Mouse (Mus musculus) ES-E14 (cell line): ENCODE measurements at regions not wholly inside any gene's neighbourhood (a gene's known extent, or its start where the extent isn't known, plus 50 kb on each side); places are given as distances from the start of the nearest gene placed in this dataset.

Source experiments
- DNase-seq: peaks from one replicate; pipeline ENCODE4 v3.0.0-alpha.2; 2013; ENCODE audit warnings: low read depth, low spot score
- H3K27ac ChIP-seq: 2 replicates; pipeline ENCODE4 v1.5.1; 2012; ENCODE audit warnings: low read depth, mild to moderate bottlenecking, low read length, moderate library complexity, mixed read lengths; ENCODE audit not compliant: poor library complexity, insufficient read depth, severe bottlenecking
- H3K36me3 ChIP-seq: 2 replicates; pipeline ENCODE4 v1.6.1; 2012; ENCODE audit warnings: mild to moderate bottlenecking, low read length, moderate library complexity, mixed read lengths; ENCODE audit not compliant: control insufficient read depth, poor library complexity, insufficient read depth, severe bottlenecking
- H3K4me1 ChIP-seq, 2 experiments: fragments of 150-350 bp in 1 of 2; sonication (generic) in 1 of 2; 2 replicates each; pipeline ENCODE4 v1.6.1; 2012; ENCODE audit warnings: low read length in 2 of 2, mild to moderate bottlenecking in 1 of 2, mixed read lengths in 1 of 2; ENCODE audit not compliant: control insufficient read depth in 2 of 2, insufficient read depth in 2 of 2, poor library complexity in 1 of 2
- H3K4me3 ChIP-seq, 2 experiments: fragments of 150-350 bp in 1 of 2; sonication (generic) in 1 of 2; 2 replicates each; pipeline ENCODE4 v1.5.1; 2012; ENCODE audit warnings: low read length in 2 of 2, low read depth in 1 of 2, mild to moderate bottlenecking in 1 of 2, mixed read lengths in 1 of 2; ENCODE audit not compliant: insufficient read depth in 1 of 2, poor library complexity in 1 of 2, severe bottlenecking in 1 of 2
- H3K9ac ChIP-seq: 2 replicates; pipeline ENCODE4 v1.6.1; 2012; ENCODE audit warnings: low read depth, mild to moderate bottlenecking, low read length, mixed read lengths; ENCODE audit not compliant: poor library complexity, insufficient read depth, severe bottlenecking
- H3K9me3 ChIP-seq: fragments of 150-350 bp; sonication (generic); 2 replicates; pipeline ENCODE4 v1.6.1; 2012; ENCODE audit warnings: low read depth, mild to moderate bottlenecking, low read length; ENCODE audit not compliant: control insufficient read depth, insufficient read depth
- CHD2 ChIP-seq: IDR thresholded peaks from 2 replicates; pipeline ENCODE4 v1.6.1; 2014; ENCODE audit warnings: mild to moderate bottlenecking, low read depth, low read length, inconsistent platforms
- HCFC1 ChIP-seq: IDR thresholded peaks from 2 replicates; pipeline ENCODE4 v1.6.1; 2012; ENCODE audit warnings: low read length, inconsistent platforms, borderline replicate concordance; ENCODE audit not compliant: insufficient read depth
- MAFK ChIP-seq: IDR thresholded peaks from 2 replicates; pipeline ENCODE4 v1.6.1; 2014; ENCODE audit warnings: mild to moderate bottlenecking, low read depth, low read length, inconsistent platforms; ENCODE audit not compliant: insufficient read depth
- ZC3H11A ChIP-seq: IDR thresholded peaks from 2 replicates; pipeline ENCODE4 v1.6.1; 2012; ENCODE audit warnings: low read depth, mild to moderate bottlenecking, inconsistent platforms, low read length, borderline replicate concordance
- ZNF384 ChIP-seq: IDR thresholded peaks from 2 replicates; pipeline ENCODE4 v1.6.1; 2012; ENCODE audit warnings: low read depth, low read length, inconsistent platforms
- in situ Hi-C, 2 experiments: fragments of 600-800 bp; cut with MboI; formaldehyde crosslinking; loops; one replicate each; pipeline ENCODE4 v1.15.1; 2025; ENCODE audit warnings: low sequenced_read_pairs in 2 of 2, inconsistent platforms in 1 of 2; ENCODE audit not compliant: unreplicated experiment in 2 of 2

DNA sequence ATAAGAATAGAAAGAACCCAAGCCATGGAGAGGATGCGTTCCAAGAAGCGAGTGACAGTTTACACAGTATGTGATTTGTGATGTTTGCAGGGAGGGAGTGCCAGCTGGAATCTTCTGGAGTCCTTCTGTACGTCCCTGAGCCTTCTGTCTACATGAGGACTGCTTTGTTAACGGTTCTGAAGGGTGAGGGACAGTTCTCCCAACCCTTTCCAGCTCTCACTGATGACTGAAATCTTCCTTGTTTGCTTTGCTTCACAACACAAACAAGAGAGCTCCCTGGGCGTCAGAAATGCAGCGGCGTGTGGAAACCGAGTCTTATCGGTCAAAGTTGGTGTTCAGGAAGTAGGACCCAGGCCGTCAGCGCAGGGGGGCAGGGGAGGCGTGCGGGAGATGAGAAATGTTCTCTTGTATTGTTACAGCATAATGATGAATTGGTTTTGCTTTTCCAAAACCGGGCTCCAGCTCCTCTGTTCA, 112.2 kb upstream of the Npvf start:
- Histone ChIP-seq H3K27ac (no peak overlapping the region), H3K9me3 (no peaks in the 10 kb centered on the region), H3K36me3 (no peaks in the 10 kb centered on the region), H3K9ac (no peak overlapping the region), H3K4me3 (no peak overlapping the region), H3K4me1 (no peaks in the 10 kb centered on the region)
- TF ChIP-seq ZC3H11A (no peak), MAFK (no peak), CHD2 (no peak), ZNF384 (no peak), HCFC1 (no peak)
- in situ Hi-C loops, result no loop called here
- no peak for DNase-seq

GRCm38 (mm10) chr6:50767126-50767525, 112.9 kb upstream of the Npvf start:
- in situ Hi-C loops, result no loop called here

DNA sequence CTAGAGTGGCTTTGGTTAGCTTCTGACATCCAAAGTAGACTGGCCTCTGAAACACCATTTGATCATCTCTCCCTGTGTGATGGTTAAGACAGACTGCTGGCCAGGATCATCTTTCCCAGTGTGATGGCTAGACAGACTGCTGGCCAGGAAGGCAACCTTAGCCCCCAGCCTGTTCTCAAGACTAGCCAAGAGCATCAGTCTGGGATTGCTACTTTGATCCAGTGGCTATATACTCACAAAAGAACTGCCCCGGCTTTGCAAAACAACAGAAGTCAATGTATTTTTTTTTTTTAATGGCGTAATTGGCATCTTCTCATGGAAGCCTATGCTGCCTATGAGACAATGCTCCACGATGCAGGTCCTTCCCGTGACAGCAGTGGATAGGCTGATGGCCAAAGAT, 113.6 kb upstream of the Npvf start:
- H3K9me3 ChIP-seq, result no peaks in the 10 kb centered on the region
- no peak overlapping the region for H3K9ac ChIP-seq
- no peak for DNase-seq

More at GRCm38 (mm10) chr6:50767126-50767525, 112.9 kb upstream of the Npvf start:
- H3K9me3 ChIP-seq, result no peaks in the 10 kb centered on the region
- H3K9ac ChIP-seq, result no peak overlapping the region
- no peaks in the 10 kb centered on the region for H3K36me3 ChIP-seq
- H3K4me3 ChIP-seq, result no peak overlapping the region
- TF ChIP-seq ZNF384 (no peak), HCFC1 (no peak), ZC3H11A (no peak), MAFK (no peak), CHD2 (no peak)
- no peak overlapping the region for H3K27ac ChIP-seq
- no peak for DNase-seq
- H3K4me1 ChIP-seq, result no peaks in the 10 kb centered on the region

DNA sequence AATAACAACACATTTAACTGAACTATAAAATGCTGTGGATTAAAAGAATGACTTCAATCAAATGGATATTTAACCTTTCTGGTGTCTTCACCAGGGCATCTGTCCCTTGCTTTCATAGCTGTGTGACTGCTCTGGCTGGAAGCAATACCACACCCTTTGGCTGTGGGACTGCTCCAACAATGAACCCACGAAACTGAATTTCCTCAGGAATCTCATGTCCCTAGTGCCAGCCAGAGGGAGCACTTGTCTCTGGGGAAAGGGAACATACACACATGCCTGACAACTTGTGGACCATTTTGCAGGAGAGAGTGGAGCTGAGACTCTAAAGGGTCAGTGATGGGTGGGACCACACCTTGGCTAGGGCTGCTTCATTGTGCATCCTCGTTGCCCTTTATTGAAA, 114.9 kb upstream of the Npvf start:
- Histone ChIP-seq H3K36me3 (no peaks in the 10 kb centered on the region), H3K4me1 (no peaks in the 10 kb centered on the region), H3K9me3 (no peaks in the 10 kb centered on the region), H3K9ac (no peak overlapping the region), H3K4me3 (no peak overlapping the region), H3K27ac (no peak overlapping the region)
- in situ Hi-C loops, result no loop called here
- TF ChIP-seq MAFK (no peak), CHD2 (no peak), ZC3H11A (no peak), HCFC1 (no peak), ZNF384 (no peak)
- no peak for DNase-seq

More for the DNA sequence above, 113.6 kb upstream of the Npvf start:
- H3K4me1 ChIP-seq, result no peaks in the 10 kb centered on the region
- H3K36me3 ChIP-seq, result no peaks in the 10 kb centered on the region
- H3K27ac ChIP-seq, result no peak overlapping the region
- in situ Hi-C loops, result no loop called here
- TF ChIP-seq ZNF384, result no peak
- TF ChIP-seq ZC3H11A, result no peak
- no peak for TF ChIP-seq CHD2
- no peak for TF ChIP-seq MAFK
- TF ChIP-seq HCFC1, result no peak
- no peak overlapping the region for H3K4me3 ChIP-seq

GRCm38 (mm10) chr6:50770481-50770880, 116.2 kb upstream of the Npvf start:
- in situ Hi-C loops, result no loop called here
- H3K27ac ChIP-seq, result no peak overlapping the region
- DNase-seq, result no peak
- no peak for TF ChIP-seq CHD2
- TF ChIP-seq ZNF384, result no peak
- TF ChIP-seq MAFK, result no peak
- TF ChIP-seq HCFC1, result no peak
- no peak for TF ChIP-seq ZC3H11A
- H3K9me3 ChIP-seq, result no peaks in the 10 kb centered on the region
- no peaks in the 10 kb centered on the region for H3K4me1 ChIP-seq
- H3K36me3 ChIP-seq, result no peaks in the 10 kb centered on the region
- no peak overlapping the region for H3K4me3 ChIP-seq
- no peak overlapping the region for H3K9ac ChIP-seq
